Mouse (Mus musculus) R1 (cell line): ENCODE results near the gene Wnt6.
"Not testable (repeated sequence)": the region's sequence is repeated elsewhere in the genome, so short reads cannot be mapped to it uniquely, and the experiment has no call there.

ENCODE experiments used
- DNase-seq: peaks from one replicate; pipeline ENCODE4 v3.0.0-alpha.2; 2018; ENCODE audit warnings: low read depth, low spot score

The Wnt6 gene

DNA sequence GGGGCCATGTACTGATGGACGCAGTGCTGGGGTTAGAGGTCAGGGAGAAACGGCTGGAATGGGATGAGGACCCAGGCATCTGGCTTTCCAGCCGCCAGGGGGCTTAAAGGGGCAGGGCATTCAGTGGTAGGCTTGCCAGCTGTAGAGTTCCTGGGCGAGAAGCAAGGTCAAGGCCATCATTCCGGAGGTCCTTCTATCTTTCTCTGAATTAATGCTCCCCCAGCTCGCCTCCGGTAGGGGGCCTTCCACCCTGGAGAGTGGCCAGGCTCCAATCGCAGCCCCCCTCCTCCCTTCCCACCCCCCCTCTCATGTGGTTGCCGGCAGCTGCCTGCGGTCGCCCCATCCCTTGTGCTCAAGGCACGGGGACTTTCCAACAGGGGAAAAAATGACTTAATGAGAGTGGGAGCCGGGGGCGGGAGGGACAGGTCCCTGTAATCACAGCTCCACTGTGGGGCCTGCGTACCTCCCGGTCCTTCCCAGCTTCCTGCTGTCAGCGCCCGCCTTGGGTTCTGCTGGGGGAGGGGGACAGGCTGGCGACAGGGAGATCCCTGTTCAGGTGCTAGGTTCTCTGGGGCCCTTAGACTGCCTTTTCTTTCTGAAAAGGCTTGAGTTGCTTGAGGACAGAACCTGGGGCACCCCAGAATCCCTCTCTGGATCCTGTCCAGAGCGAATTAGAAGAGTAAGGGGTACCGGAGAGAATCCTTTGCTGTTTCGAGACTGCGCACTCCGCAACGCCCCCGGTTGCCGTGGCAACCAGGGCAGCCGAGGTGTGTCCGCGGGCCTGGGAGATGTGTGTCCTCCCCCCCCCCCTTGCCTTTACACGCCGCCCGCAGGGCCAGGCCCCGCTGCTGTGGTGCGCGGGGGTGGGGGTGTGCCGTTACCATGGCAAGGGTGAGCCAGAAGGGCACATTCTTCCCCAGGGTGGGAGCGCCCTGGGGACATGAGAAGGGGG, 34.9 kb downstream of the Wnt6 start:
- DNase-seq: peak; percentile 82

DNA sequence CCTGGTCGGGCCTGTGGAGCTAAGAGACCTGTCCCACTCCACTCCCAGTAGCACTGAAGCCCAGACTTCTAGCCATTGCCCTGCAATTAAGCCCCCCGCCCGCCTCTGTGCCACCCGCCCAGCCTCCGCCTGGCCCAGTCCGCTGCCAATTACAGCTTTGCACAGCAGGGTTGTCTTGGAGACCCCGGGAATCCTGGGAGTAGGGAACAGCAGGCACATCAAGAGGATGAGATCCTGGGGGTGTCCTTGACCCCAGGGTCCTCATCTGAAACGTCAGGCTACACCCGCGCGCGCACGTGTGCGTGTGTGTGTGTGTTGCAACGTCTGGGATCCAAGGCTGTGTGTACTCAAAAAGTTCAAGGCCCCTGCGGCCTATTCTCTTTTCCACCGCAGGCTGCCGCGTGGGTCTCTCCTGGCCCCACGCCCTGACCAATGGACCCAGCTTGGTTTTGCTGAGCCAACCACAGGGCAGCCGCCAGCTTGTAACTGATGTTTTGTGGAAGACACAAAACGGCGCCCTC, 35.9 kb downstream of the Wnt6 start:
- DNase-seq: no peak

- DNase-seq: peak; percentile 97
Observed at GRCm38 (mm10) chr1:74808078-74808477, 36.4 kb downstream of the Wnt6 start.

GRCm38 (mm10) chr1:74809007-74809406, 37.3 kb downstream of the Wnt6 start:
- peak; percentile 87 for DNase-seq

- DNase-seq: peak; percentile 51
Observed at GRCm38 (mm10) chr1:74814931-74815647, 43.4 kb downstream of the Wnt6 start.

DNA sequence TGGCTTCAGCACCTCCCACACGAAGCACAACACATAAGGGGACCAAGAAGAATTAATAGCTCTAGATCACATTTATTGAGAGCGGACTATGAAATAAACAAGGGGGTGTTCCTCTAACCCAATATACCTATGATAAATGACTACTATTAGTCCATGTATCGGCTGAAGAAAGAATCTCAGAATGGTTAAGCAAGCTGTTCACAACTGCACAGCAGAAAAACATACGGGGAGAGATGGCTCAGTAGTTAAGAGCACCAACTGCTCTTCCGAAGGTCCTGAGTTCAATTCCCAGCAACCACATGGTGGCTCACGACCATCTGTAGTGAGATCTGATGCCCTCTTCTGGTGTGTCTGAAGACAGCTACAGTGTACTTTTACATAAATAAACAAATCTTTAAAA, 44.3 kb downstream of the Wnt6 start:
- DNase-seq: not testable (repeated sequence)

GRCm38 (mm10) chr1:74816612-74817199, 45.0 kb downstream of the Wnt6 start:
- peak; percentile 95 for DNase-seq

GRCm38 (mm10) chr1:74817219-74817618, 45.5 kb downstream of the Wnt6 start:
- DNase-seq: no peak

DNA sequence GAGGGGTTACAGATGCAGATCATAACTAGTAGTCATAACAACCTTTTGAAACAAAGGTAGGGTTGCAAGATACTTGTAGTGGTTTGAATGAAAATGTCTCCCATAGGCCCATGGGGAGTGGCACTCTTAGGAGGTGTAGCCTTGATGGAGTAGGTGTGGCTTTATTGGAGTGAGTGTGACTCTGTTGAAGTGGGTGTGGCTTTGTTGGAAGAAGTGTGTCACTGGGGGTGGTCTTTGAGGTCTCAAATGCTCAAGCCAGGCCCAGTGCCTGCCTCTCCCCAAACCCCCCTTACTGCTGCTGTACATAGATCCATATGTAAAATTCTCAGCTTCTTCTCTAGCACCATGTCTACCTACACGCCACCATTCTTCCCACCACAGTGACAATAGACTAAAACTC, 46.8 kb downstream of the Wnt6 start:
- DNase-seq: peak; percentile 73

DNA sequence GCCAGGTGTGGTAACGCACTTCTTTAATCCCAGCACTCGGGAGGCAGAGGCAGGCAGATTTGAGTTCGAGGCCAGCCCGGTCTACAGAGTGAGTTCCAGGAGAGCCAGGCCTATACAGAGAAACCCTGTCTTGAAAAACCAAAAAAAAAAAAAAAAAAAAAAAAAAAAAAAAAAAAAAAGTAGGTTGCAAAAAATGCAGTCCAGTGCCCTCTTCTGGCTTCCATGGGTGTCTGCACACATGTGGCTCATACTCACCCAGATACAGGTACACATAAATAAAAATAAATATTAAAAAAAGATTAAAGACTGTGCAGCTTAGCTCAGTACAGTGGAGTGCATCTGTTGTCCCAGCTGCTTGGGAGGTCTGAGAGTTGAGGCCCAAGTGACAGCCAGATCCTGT, 51.9 kb downstream of the Wnt6 start:
- DNase-seq: peak; percentile 54

DNA sequence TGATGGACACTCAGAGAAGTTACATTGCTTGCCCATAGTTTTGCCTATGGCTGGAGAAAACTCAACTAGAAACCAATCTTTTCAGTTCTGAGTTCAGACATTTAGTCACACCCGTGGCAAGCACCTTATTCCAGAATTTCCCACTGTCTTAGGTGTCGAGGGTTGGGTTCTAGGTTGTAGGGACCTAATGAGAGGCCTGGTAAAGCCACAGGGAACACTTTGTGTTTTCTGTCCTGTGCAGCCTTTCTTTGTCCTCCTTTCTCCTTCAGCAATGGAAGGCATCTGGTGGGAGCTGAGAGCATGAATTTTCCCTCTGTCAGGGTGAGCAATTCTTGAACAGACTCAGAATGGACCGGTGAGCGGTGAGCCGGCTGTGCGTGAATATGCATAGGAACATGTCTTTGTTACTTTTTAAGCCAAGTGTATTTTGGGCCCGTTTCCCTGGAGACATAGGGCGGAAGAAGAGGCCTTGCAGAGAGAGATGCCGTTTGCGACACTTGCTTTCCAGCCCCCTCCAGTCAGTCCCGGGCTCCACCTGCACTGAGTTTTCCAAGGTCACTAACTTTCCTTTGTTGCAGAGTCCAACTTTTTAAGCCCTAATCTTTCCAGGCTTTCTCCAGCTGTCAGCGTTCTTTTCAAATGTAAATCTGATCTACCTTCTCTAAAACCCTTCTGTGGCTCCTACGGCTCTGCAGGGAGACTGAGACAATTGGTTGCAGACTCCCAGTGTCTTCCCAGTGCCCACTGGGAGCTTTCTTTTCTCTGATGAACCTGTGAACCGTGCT, 53.0 kb downstream of the Wnt6 start:
- peak; percentile 100 for DNase-seq

- DNase-seq: no peak
Observed at GRCm38 (mm10) chr1:74830061-74830460, 58.4 kb downstream of the Wnt6 start.

GRCm38 (mm10) chr1:74833255-74833654, 61.6 kb downstream of the Wnt6 start:
- peak; percentile 58 for DNase-seq
